Mouse (Mus musculus): ENCODE measurements at regions not wholly inside any gene's neighbourhood (a gene's known extent, or its start where the extent isn't known, plus 50 kb on each side); places are given as distances from the start of the nearest gene placed in this dataset.
A peak's percentile ranks its signal among the peaks of the same experiment; 100 is the strongest.

- no peak for DNase-seq
Observed at GRCm38 (mm10) chr12:15937443-15938237, 120.9 kb upstream of the Trib2 start.

GRCm38 (mm10) chr12:15932067-15932466 is 115.3 kb upstream of the Trib2 start:
- DNase-seq, result no peak

GRCm38 (mm10) chr12:15931535-15931934 is 114.8 kb upstream of the Trib2 start:
- DNase-seq, result no peak

GRCm38 (mm10) chr12:15930155-15930554 is 113.4 kb upstream of the Trib2 start:
- DNase-seq, result no peak

GRCm38 (mm10) chr12:15929541-15929940 is 112.8 kb upstream of the Trib2 start:
- DNase-seq, result no peak

GRCm38 (mm10) chr12:15918291-15918690 is 101.6 kb upstream of the Trib2 start:
- no peak for DNase-seq

- no peak for DNase-seq
Observed at GRCm38 (mm10) chr12:15912959-15913358, 96.2 kb upstream of the Trib2 start.

- DNase-seq, result no peak
Observed at GRCm38 (mm10) chr12:15912491-15912890, 95.8 kb upstream of the Trib2 start.

- DNase-seq, result no peak
Observed at GRCm38 (mm10) chr12:15911254-15911991, 94.7 kb upstream of the Trib2 start.

- peak; percentile 10 for DNase-seq
Observed at GRCm38 (mm10) chr12:15897539-15897938, 80.8 kb upstream of the Trib2 start.

- DNase-seq, result peak; percentile 9
Observed at GRCm38 (mm10) chr12:15896511-15896910, 79.8 kb upstream of the Trib2 start.

- DNase-seq, result no peak
Observed at GRCm38 (mm10) chr12:15895215-15895614, 78.5 kb upstream of the Trib2 start.

GRCm38 (mm10) chr12:15890591-15890990 is 73.9 kb upstream of the Trib2 start:
- no peak for DNase-seq

GRCm38 (mm10) chr12:15879907-15880430 is 63.2 kb upstream of the Trib2 start:
- DNase-seq, result no peak

All from layer of hippocampus, adult 9-11 months (tissue).